Mouse (Mus musculus): ENCODE data around the gene Olfr935.

Gene Olfr935

DNA sequence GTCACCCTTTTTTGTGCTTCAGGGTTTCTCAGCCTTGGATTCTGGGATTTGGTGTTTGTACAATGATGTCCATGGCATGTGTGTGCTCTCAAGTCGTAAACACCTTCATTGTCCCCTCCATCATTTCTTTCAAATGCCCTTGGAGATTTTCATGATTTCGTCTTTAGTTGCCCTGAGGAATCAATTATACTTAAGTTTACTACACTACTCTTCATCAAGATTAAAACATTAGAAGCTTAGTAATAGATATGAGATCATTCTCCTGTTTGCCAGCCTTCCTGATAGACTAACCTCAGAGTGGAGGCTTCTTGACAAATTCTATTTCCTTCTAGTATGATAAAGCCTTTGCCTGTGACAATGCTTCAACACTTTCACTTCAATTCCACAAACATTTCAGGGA, at the start of gene Olfr935:
Olfr935 (minus strand) TSS at position 101 of the 400 bp plus-strand sequence.
- no peak for DNase-seq (ENCODE audit: extremely low spot score, low read depth, low spot score)

DNA sequence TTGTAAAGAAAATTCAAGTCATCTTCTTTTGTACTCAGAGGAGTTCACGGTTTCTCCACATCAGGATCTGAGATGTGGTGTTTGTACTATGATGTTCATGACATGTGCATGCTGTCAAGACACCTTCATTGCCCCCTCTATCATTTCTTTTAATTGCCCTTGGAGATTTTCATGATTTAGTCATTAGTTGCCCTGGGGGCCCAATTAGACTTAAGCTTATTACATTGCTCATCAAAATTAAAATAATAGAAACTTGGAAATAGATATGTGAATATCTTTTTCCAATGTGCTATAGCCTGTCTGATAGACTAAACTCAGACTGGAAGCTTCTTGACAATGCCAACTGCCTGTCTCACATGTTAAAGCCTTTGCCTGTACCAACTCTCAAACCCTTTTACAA, 23.8 kb upstream of the Olfr935 start, which contains the start of gene Olfr146:
Olfr146 (minus strand) TSS at position 101 of the 400 bp plus-strand sequence.
- DNase-seq (ENCODE audit: extremely low spot score, low read depth, low spot score): no peak

DNA sequence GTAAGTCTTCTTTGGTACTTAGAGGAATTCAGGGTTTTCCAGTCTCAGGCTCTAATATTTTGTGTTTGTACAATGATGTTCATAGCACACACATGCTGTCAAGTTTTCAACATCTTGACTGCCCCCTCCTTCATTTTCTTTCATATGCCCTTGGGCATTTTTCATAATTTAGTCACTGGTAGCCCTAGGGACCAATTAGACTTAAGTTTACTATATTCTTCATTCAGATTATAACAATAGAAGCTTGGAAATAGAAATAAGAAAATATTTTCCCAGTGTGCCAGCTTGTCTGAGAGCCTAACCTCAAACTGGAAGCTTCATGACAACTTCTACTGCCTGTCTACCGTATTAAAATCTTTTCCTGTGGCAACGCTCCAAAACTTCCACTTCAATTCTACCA, 11.3 kb downstream of the Olfr935 start, which contains the start of gene Olfr934:
Olfr934 (minus strand) TSS at position 101 of the 400 bp plus-strand sequence.
- no peak for DNase-seq (ENCODE audit: extremely low spot score, low read depth, low spot score)

DNA sequence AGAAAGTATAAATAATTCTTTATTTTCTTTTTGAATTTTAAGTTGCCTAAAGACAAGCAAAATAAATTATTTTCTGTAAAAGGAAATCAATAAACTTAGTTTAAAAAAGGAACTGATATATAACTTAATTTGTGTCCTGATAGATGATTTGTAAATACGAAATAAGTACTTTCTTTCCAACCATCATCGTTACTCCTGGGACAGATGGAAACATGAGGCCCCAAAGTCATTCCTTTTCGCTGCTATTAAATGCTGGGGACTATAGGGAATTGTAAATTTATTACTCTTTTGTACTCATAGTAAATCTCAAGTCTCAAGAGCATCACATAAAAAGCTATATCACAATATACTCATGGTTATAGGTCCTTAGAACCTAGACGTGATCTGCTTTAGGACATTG, 27.5 kb downstream of the Olfr935 start, which contains the start of gene Olfr933:
Olfr933 (plus strand) TSS at position 301 of the 400 bp plus-strand sequence.
- no peak for DNase-seq (ENCODE audit: extremely low spot score, low read depth, low spot score)

DNA sequence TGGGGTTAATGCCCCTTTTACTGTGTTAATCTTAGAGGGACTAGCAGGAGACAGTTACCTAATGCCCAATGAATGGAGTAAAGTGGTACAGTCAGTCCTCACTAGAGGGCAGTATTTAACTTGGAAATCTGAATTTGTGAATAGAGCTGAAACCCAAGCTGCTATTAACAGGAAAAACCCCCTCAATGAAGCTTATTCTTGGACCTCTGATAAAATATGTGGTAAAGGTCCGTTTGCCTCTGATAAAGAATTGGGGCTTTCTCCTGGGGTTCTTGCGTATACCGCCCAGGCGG, 45.4 kb downstream of the Olfr935 start:
- DNase-seq (ENCODE audit: extremely low spot score, low read depth, low spot score): no peak

DNA sequence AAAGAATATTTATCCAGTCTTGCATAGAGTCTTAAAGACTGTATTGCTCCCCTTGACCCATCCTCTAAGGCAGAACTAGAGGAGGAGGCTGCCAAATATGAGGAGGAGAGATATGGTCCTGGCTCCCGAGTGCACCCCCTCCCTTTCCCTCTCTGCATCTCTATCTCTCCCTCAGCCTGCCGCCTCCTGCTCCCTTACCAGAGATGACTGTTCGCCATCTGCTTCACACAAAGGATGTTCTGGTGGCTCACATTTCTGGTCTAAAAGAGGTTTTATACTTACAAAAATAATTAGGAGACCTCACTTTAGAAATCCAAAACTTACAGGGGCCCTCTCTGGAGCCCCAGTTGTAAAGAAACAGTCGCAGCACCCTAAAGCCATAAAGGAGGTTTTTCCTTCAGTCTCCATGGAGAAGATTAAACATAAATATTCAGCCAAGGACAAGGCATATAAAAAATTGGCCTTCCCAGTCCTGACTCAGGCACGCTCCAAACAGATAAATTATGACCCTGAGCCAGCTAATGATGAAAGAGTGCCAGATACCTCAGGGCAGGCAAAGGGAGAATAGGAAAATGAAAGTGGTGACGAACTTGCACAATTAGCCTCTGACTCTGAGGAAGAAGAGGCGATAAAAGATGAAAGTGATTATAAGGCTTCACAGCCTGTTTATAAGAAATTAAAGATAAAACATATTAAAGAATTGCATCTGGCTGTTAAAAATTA, 45.9 kb downstream of the Olfr935 start:
- DNase-seq (ENCODE audit: extremely low spot score, low read depth, low spot score): no peak

Measured in hindlimb bud, embryonic 11.5 days (tissue).